Mouse (Mus musculus) ES-E14 (cell line): ENCODE measurements around the gene Ergic2.

Experiments used
- HCFC1 ChIP-seq: IDR thresholded peaks from 2 replicates; pipeline ENCODE4 v1.6.1; 2012; ENCODE audit warnings: low read length, inconsistent platforms, borderline replicate concordance; ENCODE audit not compliant: insufficient read depth
- MAFK ChIP-seq: IDR thresholded peaks from 2 replicates; pipeline ENCODE4 v1.6.1; 2014; ENCODE audit warnings: mild to moderate bottlenecking, low read depth, low read length, inconsistent platforms; ENCODE audit not compliant: insufficient read depth

GRCm38 (mm10) chr6:148256109-148256508 is 43.9 kb upstream of the Ergic2 start:
- TF ChIP-seq MAFK (no peak), HCFC1 (no peak)
